Mouse (Mus musculus): Measurements from ENCODE around the gene Sipa1l2. TPM values are rescaled to one million over a fixed set of nuclear protein-coding genes. Genes with fewer than 3 reads are reported as not detected.

Sipa1l2 gene
- polyA plus RNA-seq, 1 experiment from 2014 or later: 8.2 TPM

DNA sequence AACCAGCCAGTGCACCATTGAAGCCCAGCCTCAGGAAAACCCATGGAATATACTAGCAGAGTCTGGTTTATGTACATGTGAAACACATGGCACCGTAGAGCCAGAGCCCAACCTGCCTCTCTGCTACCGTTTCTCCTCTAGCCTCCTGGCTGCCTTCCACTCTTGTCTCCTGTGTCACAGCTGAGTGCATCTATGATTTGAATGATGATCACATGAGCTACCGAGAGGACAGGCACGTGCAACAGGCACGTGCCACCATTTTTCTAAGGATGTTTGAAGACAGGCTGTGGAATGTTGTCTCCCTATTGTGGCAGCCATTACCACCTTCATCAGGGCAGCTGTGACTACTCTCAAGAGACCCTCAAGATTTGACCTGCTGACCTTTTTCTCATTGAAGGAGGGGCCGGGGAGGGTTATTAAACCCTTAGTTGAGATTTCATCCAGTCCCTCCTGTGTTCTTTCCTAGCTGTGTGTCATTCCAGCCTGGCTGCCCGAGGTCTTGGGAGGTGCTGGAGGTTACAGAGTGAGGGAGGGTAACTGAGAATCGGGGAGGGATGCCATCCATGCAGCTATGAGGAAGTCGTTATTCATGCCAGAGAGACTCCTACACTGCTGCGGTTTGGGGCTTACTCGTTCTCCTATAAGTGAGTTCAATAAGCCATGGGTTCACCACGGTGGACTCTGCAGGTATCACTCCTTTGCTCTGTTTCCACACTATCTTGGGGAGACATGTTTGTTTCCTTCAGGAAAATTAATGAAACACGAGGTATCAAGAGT, 181.0 kb downstream of the Sipa1l2 start:
- ATAC-seq (replicated peaks; ENCODE audit: low FRiP score, low read depth): no peak; the same call in 1 of the 2 replicates

DNA sequence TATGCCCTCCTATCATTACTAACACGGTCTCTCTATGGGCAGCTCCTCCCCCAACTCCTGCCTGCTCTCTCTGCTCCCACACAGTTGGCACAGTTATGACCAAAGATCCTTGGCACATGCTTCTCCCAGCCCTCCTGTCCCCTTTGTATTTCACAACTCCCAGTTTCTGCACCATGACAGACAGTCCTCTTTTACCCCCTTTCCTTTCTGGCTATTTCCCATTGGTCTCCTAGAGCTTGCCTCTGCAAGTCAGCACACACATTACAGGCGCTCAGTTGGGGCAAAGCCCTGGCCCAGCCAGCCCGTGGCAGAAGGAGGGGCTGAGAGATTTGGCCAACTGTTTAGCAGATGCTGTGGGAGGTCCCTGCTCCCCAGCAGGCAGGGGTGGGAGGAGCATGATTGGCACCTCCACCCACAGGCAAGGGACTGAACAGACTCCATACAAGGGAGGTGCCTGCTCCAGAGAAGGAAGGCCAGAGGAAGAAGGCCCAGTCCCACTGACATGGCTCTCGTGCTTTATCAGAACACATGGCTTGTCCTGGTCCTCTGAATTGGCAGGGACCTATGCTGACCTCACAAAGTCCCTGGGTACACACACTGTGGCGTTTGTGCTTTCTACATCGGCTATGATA, 184.0 kb downstream of the Sipa1l2 start:
- Histone ChIP-seq H3K27me3 (ENCODE audit: insufficient read depth, low read length) (no peaks in the 10 kb centered on the region), H3K4me1 (replicated peaks; ENCODE audit: insufficient read depth, low read length) (peaks cover 16% of the 10 kb centered on the region; the same call in 1 of the 2 replicates), H3K36me3 (ENCODE audit: insufficient read depth, low read length) (no peaks in the 10 kb centered on the region), H3K4me2 (ENCODE audit: low read length) (no peak overlapping the region), H3K9ac (ENCODE audit: low read depth, low read length) (no peak overlapping the region), H3K9me3 (replicated peaks; ENCODE audit: low read length) (no peaks in the 10 kb centered on the region), H3K27ac (no peak overlapping the region), H3K4me3 (replicated peaks; ENCODE audit: low read depth, low read length) (no peak overlapping the region)
- ATAC-seq (replicated peaks; ENCODE audit: low FRiP score, low read depth) (peak; percentile 23; the same call in 1 of the 2 replicates), DNase-seq (ENCODE audit: low spot score) (peak; percentile 49)
- WGBS: 37% methylated on average over 6 of the region's 6 CpGs
- TF ChIP-seq CTCF (IDR thresholded peaks at IDR 0.05; ENCODE audit: low read depth): no peak

More for the DNA sequence above, 181.0 kb downstream of the Sipa1l2 start:
- Histone ChIP-seq H3K9me3 (replicated peaks; ENCODE audit: low read length) (no peaks in the 10 kb centered on the region), H3K36me3 (ENCODE audit: insufficient read depth, low read length) (no peaks in the 10 kb centered on the region), H3K27ac (no peak overlapping the region), H3K9ac (ENCODE audit: low read depth, low read length) (no peak overlapping the region), H3K27me3 (ENCODE audit: insufficient read depth, low read length) (no peaks in the 10 kb centered on the region), H3K4me2 (ENCODE audit: low read length) (no peak overlapping the region), H3K4me1 (replicated peaks; ENCODE audit: insufficient read depth, low read length) (peaks cover 16% of the 10 kb centered on the region; the same call in 1 of the 2 replicates), H3K4me3 (replicated peaks; ENCODE audit: low read depth, low read length) (no peak overlapping the region)
- 17% methylated on average over 13 of the region's 13 CpGs for WGBS
- DNase-seq (ENCODE audit: low spot score): no peak
- TF ChIP-seq CTCF (IDR thresholded peaks at IDR 0.05; ENCODE audit: low read depth): no peak

- no peak overlapping the region for H3K4me2 ChIP-seq (ENCODE audit: low read length)
- no peak for TF ChIP-seq CTCF (IDR thresholded peaks at IDR 0.05; ENCODE audit: low read depth)
- no peak for ATAC-seq (replicated peaks; ENCODE audit: low FRiP score, low read depth)
- H3K36me3 ChIP-seq (ENCODE audit: insufficient read depth, low read length): no peaks in the 10 kb centered on the region
- H3K9me3 ChIP-seq (replicated peaks; ENCODE audit: low read length): no peaks in the 10 kb centered on the region
- H3K27ac ChIP-seq: no peak overlapping the region
- H3K27me3 ChIP-seq (ENCODE audit: insufficient read depth, low read length): no peaks in the 10 kb centered on the region
- 86% methylated on average over 4 of the region's 4 CpGs for WGBS
- no peak for DNase-seq (ENCODE audit: low spot score)
- no peak overlapping the region for H3K4me3 ChIP-seq (replicated peaks; ENCODE audit: low read depth, low read length)
- no peak overlapping the region for H3K9ac ChIP-seq (ENCODE audit: low read depth, low read length)
- peaks cover 16% of the 10 kb centered on the region; the same call in 1 of the 2 replicates for H3K4me1 ChIP-seq (replicated peaks; ENCODE audit: insufficient read depth, low read length)
These were observed 184.9 kb downstream of the Sipa1l2 start for GRCm38 (mm10) chr8:125384551-125385183.

- Histone ChIP-seq H3K4me3 (replicated peaks; ENCODE audit: low read depth, low read length) (no peak overlapping the region), H3K9ac (ENCODE audit: low read depth, low read length) (no peak overlapping the region), H3K36me3 (ENCODE audit: insufficient read depth, low read length) (no peaks in the 10 kb centered on the region), H3K27ac (no peak overlapping the region), H3K4me2 (ENCODE audit: low read length) (no peak overlapping the region), H3K4me1 (replicated peaks; ENCODE audit: insufficient read depth, low read length) (peaks cover 4% of the 10 kb centered on the region; the same call in 1 of the 2 replicates), H3K27me3 (ENCODE audit: insufficient read depth, low read length) (no peaks in the 10 kb centered on the region), H3K9me3 (replicated peaks; ENCODE audit: low read length) (no peaks in the 10 kb centered on the region)
- no peak for TF ChIP-seq CTCF (IDR thresholded peaks at IDR 0.05; ENCODE audit: low read depth)
- DNase-seq (ENCODE audit: low spot score) (peak; percentile 67), ATAC-seq (replicated peaks; ENCODE audit: low FRiP score, low read depth) (no peak)
- WGBS: 26% methylated on average over 3 of the region's 3 CpGs
These were observed 187.9 kb downstream of the Sipa1l2 start for GRCm38 (mm10) chr8:125381674-125382073.

DNA sequence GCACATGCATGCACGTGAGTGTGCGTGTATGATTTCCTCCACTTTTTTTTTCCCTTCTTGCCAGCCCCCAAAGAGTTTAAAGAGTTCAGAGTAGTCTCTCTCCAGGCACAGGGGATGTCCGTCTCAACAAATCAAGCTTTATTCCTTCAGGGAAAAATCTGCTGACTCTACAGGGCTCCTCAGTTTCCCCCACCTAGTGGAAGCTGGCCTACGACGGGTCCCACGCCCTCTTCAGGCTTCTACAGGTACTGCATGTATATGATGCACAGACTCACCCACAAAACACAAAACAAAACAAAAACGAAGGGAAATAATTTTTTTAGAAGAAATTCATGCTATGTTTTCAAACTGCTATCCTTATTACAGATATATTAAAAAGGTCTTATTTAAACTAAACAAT, 189.7 kb downstream of the Sipa1l2 start:
- Histone ChIP-seq H3K36me3 (ENCODE audit: insufficient read depth, low read length) (no peaks in the 10 kb centered on the region), H3K9me3 (replicated peaks; ENCODE audit: low read length) (no peaks in the 10 kb centered on the region), H3K4me1 (replicated peaks; ENCODE audit: insufficient read depth, low read length) (no peaks in the 10 kb centered on the region), H3K27ac (no peak overlapping the region), H3K4me3 (replicated peaks; ENCODE audit: low read depth, low read length) (no peak overlapping the region), H3K9ac (ENCODE audit: low read depth, low read length) (no peak overlapping the region), H3K4me2 (ENCODE audit: low read length) (no peak overlapping the region), H3K27me3 (ENCODE audit: insufficient read depth, low read length) (no peaks in the 10 kb centered on the region)
- DNase-seq (ENCODE audit: low spot score) (no peak), ATAC-seq (replicated peaks; ENCODE audit: low FRiP score, low read depth) (no peak)
- TF ChIP-seq CTCF (IDR thresholded peaks at IDR 0.05; ENCODE audit: low read depth): peak; percentile 34; the same call in 1 of the 2 replicates
- WGBS: 55% methylated on average over 7 of the region's 7 CpGs

DNA sequence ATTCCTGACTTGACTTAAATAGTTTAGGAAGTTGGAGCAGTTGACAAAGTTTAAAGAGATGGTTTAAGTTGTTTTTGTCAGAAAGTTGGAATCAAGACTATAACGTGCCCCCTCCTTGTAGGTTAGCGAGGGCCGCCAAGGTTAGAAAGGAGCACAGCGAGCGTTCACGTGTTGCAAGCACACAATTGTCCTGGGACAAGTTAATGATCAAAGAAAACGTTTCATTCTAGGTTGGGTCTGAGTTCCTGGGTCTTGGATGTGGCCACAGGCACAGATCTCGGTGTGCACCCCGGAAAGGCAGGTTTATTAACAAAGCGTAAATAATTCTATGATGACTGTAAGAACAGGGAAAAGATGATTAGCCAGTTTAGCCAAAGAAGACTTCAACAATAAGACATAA, 190.5 kb downstream of the Sipa1l2 start:
- Histone ChIP-seq H3K4me2 (ENCODE audit: low read length) (no peak overlapping the region), H3K9me3 (replicated peaks; ENCODE audit: low read length) (no peaks in the 10 kb centered on the region), H3K9ac (ENCODE audit: low read depth, low read length) (no peak overlapping the region), H3K36me3 (ENCODE audit: insufficient read depth, low read length) (no peaks in the 10 kb centered on the region), H3K27me3 (ENCODE audit: insufficient read depth, low read length) (no peaks in the 10 kb centered on the region), H3K4me3 (replicated peaks; ENCODE audit: low read depth, low read length) (no peak overlapping the region), H3K27ac (no peak overlapping the region), H3K4me1 (replicated peaks; ENCODE audit: insufficient read depth, low read length) (no peaks in the 10 kb centered on the region)
- no peak for TF ChIP-seq CTCF (IDR thresholded peaks at IDR 0.05; ENCODE audit: low read depth)
- ATAC-seq (replicated peaks; ENCODE audit: low FRiP score, low read depth): no peak
- DNase-seq (ENCODE audit: low spot score): no peak
- 45% methylated on average over 10 of the region's 10 CpGs for WGBS
